Mouse (Mus musculus) hindbrain, embryonic 10.5 days (tissue): ENCODE results near the gene Mtrf1. TPM values are rescaled to one million over a fixed set of nuclear protein-coding genes. Genes with fewer than 3 reads are reported as not detected.
A peak's percentile ranks its signal among the peaks of the same experiment; 100 is the strongest.
"Not testable (repeated sequence)": the region's sequence is repeated elsewhere in the genome, so short reads cannot be mapped to it uniquely, and the experiment has no call there.

Experiments
- DNase-seq: peaks from one replicate; pipeline ENCODE4 v3.0.0-alpha.2; 2017; ENCODE audit warnings: low spot score
- H3K27ac ChIP-seq: fragments of 300-500 bp; sonication (generic); 2 replicates; pipeline ENCODE4 v1.5.1; 2016; ENCODE audit warnings: mild to moderate bottlenecking, moderate library complexity
- H3K27me3 ChIP-seq: fragments of 300-500 bp; sonication (generic); 2 replicates; pipeline ENCODE4 v1.6.1; 2016; ENCODE audit warnings: mild to moderate bottlenecking; ENCODE audit not compliant: poor library complexity, insufficient read depth, severe bottlenecking
- H3K36me3 ChIP-seq: fragments of 300-500 bp; sonication (generic); 2 replicates; pipeline ENCODE4 v1.6.1; 2016; ENCODE audit warnings: mild to moderate bottlenecking, moderate library complexity
- H3K4me1 ChIP-seq: fragments of 300-500 bp; sonication (generic); replicated peaks from 2 replicates; pipeline ENCODE4 v1.6.1; 2016; ENCODE audit warnings: mild to moderate bottlenecking
- H3K4me3 ChIP-seq: fragments of 300-500 bp; sonication (generic); 2 replicates; pipeline ENCODE4 v1.5.1; 2016; ENCODE audit warnings: mild to moderate bottlenecking, moderate library complexity
- H3K9me3 ChIP-seq: fragments of 300-500 bp; sonication (generic); 2 replicates; pipeline ENCODE4 v1.6.1; 2016; ENCODE audit warnings: mild to moderate bottlenecking, moderate library complexity
- WGBS: fragments of 180-500 bp; shearing (Covaris S2); methylation state at CpG from one replicate; pipeline ENCODE4 v1.1.7; 2016; 5-methylcytosine and 5-hydroxymethylcytosine counted together
- polyA plus RNA-seq: library from polyadenylated mRNA; unstranded; fragments of >200 nt; fragmentation: Nextera tagmentation; extraction: Ambion mirVana; gene quantifications from 2 replicates; pipeline ENCODE4 v1.2.1, GENCODE M21; 2016

Mtrf1 gene
- polyA plus RNA-seq, 1 experiment from 2014 or later = 9.5 TPM

GRCm38 (mm10) chr14:79413121-79413520 lies 15.5 kb downstream of the Mtrf1 start:
- Histone ChIP-seq H3K4me3 (no peak overlapping the region), H3K27me3 (no peaks in the 10 kb centered on the region), H3K9me3 (no peaks in the 10 kb centered on the region), H3K27ac (no peak overlapping the region), H3K36me3 (peaks cover 47% of the 10 kb centered on the region), H3K4me1 (no peaks in the 10 kb centered on the region)
- WGBS = 86% methylated on average over 6 of the region's 6 CpGs
- DNase-seq = no peak

GRCm38 (mm10) chr14:79420083-79420685 lies 22.6 kb downstream of the Mtrf1 start:
- 26% methylated on average over 20 of the region's 20 CpGs for WGBS
- H3K4me3 ChIP-seq = peak overlapping the region; percentile 29
- H3K9me3 ChIP-seq = no peaks in the 10 kb centered on the region
- H3K27me3 ChIP-seq = no peaks in the 10 kb centered on the region
- peak overlapping the region; percentile 77 for H3K27ac ChIP-seq
- H3K4me1 ChIP-seq = peaks cover 20% of the 10 kb centered on the region
- peaks cover 17% of the 10 kb centered on the region; the same call in 1 of the 2 replicates for H3K36me3 ChIP-seq
- peak; percentile 76 for DNase-seq

- peak; percentile 92 for DNase-seq
- peaks cover 15% of the 10 kb centered on the region for H3K9me3 ChIP-seq
- under 1% methylated on average over 44 of the region's 44 CpGs for WGBS
- peak within 1 kb of the TSS; percentile 60 for H3K4me3 ChIP-seq
- peaks cover 23% of the 10 kb centered on the region for H3K36me3 ChIP-seq
- peak within 1 kb of the TSS; percentile 91 for H3K27ac ChIP-seq
- H3K27me3 ChIP-seq = no peaks in the 10 kb centered on the region
- no peaks in the 10 kb centered on the region for H3K4me1 ChIP-seq
These were observed 28.6 kb downstream of the Mtrf1 start, which contains the start of gene Kbtbd7 for GRCm38 (mm10) chr14:79425979-79426729. Kbtbd7 (plus strand) TSS chr14:79426511.

GRCm38 (mm10) chr14:79426730-79427365 lies 29.3 kb downstream of the Mtrf1 start:
- H3K36me3 ChIP-seq = peaks cover 24% of the 10 kb centered on the region
- H3K9me3 ChIP-seq = peaks cover 19% of the 10 kb centered on the region
- not testable (repeated sequence) for DNase-seq, H3K4me1 ChIP-seq, H3K27me3 ChIP-seq
- peak overlapping the region; percentile 60 for H3K4me3 ChIP-seq
- WGBS = 48% methylated on average over 14 of the region's 59 CpGs
- H3K27ac ChIP-seq = peak overlapping the region; percentile 91

- H3K36me3 ChIP-seq = 0 out of 2 replicates have a peak, but pooled peaks cover 3% of the 10 kb centered on the region
- H3K27ac ChIP-seq = no peak overlapping the region
- DNase-seq = no peak
- WGBS = 80% methylated on average over 1 of the region's 1 CpGs
- no peaks in the 10 kb centered on the region for H3K4me1 ChIP-seq
- H3K4me3 ChIP-seq = no peak overlapping the region
- H3K27me3 ChIP-seq = no peaks in the 10 kb centered on the region
- 0 out of 2 replicates have a peak, but pooled peaks cover 6% of the 10 kb centered on the region for H3K9me3 ChIP-seq
These were observed 36.5 kb downstream of the Mtrf1 start for GRCm38 (mm10) chr14:79434068-79434467.

GRCm38 (mm10) chr14:79440655-79441054 lies 43.1 kb downstream of the Mtrf1 start:
- Histone ChIP-seq H3K27ac (no peak overlapping the region), H3K9me3 (peaks cover 6% of the 10 kb centered on the region; the same call in 1 of the 2 replicates)
- 88% methylated on average over 2 of the region's 2 CpGs for WGBS

GRCm38 (mm10) chr14:79441441-79441840 lies 43.9 kb downstream of the Mtrf1 start:
- WGBS = 89% methylated on average over 5 of the region's 5 CpGs
- no peaks in the 10 kb centered on the region for H3K27me3 ChIP-seq
- peaks cover 6% of the 10 kb centered on the region; the same call in 1 of the 2 replicates for H3K9me3 ChIP-seq
- H3K4me1 ChIP-seq = peaks cover 16% of the 10 kb centered on the region
- DNase-seq = no peak
- H3K4me3 ChIP-seq = no peak overlapping the region
- H3K36me3 ChIP-seq = no peaks in the 10 kb centered on the region
- H3K27ac ChIP-seq = no peak overlapping the region

More at GRCm38 (mm10) chr14:79440655-79441054, 43.1 kb downstream of the Mtrf1 start:
- Histone ChIP-seq H3K4me1 (peaks cover 16% of the 10 kb centered on the region), H3K4me3 (no peak overlapping the region), H3K36me3 (no peaks in the 10 kb centered on the region), H3K27me3 (no peaks in the 10 kb centered on the region)
- DNase-seq = no peak

- 86% methylated on average over 9 of the region's 9 CpGs for WGBS
- Histone ChIP-seq H3K27ac (no peak overlapping the region), H3K9me3 (peaks cover 3% of the 10 kb centered on the region; the same call in 1 of the 2 replicates), H3K4me3 (no peak overlapping the region), H3K27me3 (no peaks in the 10 kb centered on the region), H3K36me3 (no peaks in the 10 kb centered on the region), H3K4me1 (peaks cover 16% of the 10 kb centered on the region)
- no peak for DNase-seq
These were observed 47.0 kb downstream of the Mtrf1 start for GRCm38 (mm10) chr14:79444601-79445000.

- Histone ChIP-seq H3K4me1 (peaks cover 16% of the 10 kb centered on the region), H3K4me3 (peak overlapping the region; percentile 35), H3K27me3 (no peaks in the 10 kb centered on the region), H3K36me3 (no peaks in the 10 kb centered on the region), H3K27ac (peak overlapping the region; percentile 62), H3K9me3 (no peaks in the 10 kb centered on the region)
- peak; percentile 35 for DNase-seq
- WGBS = 39% methylated on average over 16 of the region's 16 CpGs
These were observed 47.6 kb downstream of the Mtrf1 start for GRCm38 (mm10) chr14:79445055-79445620.

- peaks cover 15% of the 10 kb centered on the region for H3K9me3 ChIP-seq
- peak within 1 kb of the TSS; percentile 90 for H3K27ac ChIP-seq
- H3K36me3 ChIP-seq, H3K4me1 ChIP-seq, H3K27me3 ChIP-seq: not testable (repeated sequence)
- peak; percentile 89 for DNase-seq
- peak within 1 kb of the TSS; percentile 63 for H3K4me3 ChIP-seq
- 17% methylated on average over 43 of the region's 89 CpGs for WGBS
These were observed 54.4 kb downstream of the Mtrf1 start, which contains the start of gene Kbtbd6 for GRCm38 (mm10) chr14:79451681-79452590. Kbtbd6 (plus strand) TSS chr14:79451835.

- H3K36me3 ChIP-seq, DNase-seq, H3K27me3 ChIP-seq, H3K4me1 ChIP-seq, H3K27ac ChIP-seq, H3K4me3 ChIP-seq: not testable (repeated sequence)
- peaks cover 15% of the 10 kb centered on the region for H3K9me3 ChIP-seq
- 98% methylated on average over 8 of the region's 10 CpGs for WGBS
These were observed 55.0 kb downstream of the Mtrf1 start for GRCm38 (mm10) chr14:79452591-79452934.

GRCm38 (mm10) chr14:79460401-79460800 lies 62.8 kb downstream of the Mtrf1 start:
- Histone ChIP-seq H3K4me1 (no peaks in the 10 kb centered on the region), H3K9me3 (0 out of 2 replicates have a peak, but pooled peaks cover 4% of the 10 kb centered on the region), H3K27ac (no peak overlapping the region), H3K27me3 (no peaks in the 10 kb centered on the region), H3K4me3 (no peak overlapping the region), H3K36me3 (peaks cover 56% of the 10 kb centered on the region)
- no peak for DNase-seq
- 88% methylated on average over 1 of the region's 1 CpGs for WGBS
